Mouse (Mus musculus): ENCODE data around the gene Tbc1d10a. TPM values are rescaled to one million over a fixed set of nuclear protein-coding genes. Genes with fewer than 3 reads are reported as not detected.

Tbc1d10a gene
- 10 to 100 TPM; 35.3 to 36.6 TPM for total RNA-seq (2021)
- long read RNA-seq, experiment 1, transcript Tbc1d10a-201 (9 exons, 1,957 nt) = major isoform, 52 of 58 reads
- long read RNA-seq, experiment 1, partial matches to known transcripts = 3 of 58 reads
- long read RNA-seq, experiment 1, other reads (novel, unspliced or antisense) = 3 of 58 reads
- long read RNA-seq, experiment 2, transcript Tbc1d10a-201 (9 exons, 1,957 nt) = major isoform, 29 of 41 reads
- long read RNA-seq, experiment 2, partial matches to known transcripts = 4 of 41 reads
- long read RNA-seq, experiment 2, other reads (novel, unspliced or antisense) = 8 of 41 reads

DNA sequence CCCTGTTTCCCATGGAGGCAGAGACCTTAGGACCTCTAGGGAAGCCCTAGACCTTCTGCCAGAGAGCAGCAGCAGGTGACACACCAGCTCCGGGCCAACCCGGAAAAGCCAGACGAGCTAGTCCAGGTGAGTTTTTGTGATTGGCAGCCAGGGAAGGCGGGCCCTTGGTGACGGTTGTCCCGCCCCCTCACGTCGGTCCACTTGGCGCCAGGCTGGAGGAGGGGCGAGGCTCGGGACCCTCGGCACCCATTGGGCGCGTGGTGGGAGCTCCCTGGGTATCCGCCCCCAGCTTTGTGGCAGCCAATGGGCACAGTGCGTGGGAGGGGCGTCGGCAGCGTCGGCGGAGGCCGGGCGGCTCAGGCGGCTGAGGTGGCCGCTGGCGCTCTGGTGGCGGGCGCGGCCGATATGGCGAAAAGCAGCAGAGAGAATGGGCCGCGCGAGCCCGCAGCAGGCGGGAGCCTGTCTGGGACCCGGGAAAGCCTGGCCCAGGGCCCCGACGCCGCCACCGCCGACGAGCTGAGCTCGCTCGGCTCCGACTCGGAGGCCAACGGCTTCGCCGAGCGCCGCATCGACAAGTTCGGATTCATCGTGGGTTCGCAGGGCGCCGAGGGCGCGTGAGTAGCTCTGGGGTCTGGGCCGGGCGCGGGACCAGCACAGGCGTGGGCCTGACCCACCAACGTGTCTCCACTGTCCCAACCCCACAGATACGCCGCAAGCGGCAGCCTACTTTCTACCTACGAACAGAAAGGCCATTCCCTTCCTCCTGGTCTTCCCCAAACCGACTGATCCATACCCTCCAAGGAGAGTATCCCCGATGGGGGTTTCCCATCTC is at the start of gene Tbc1d10a:
TSS of gene Tbc1d10a (plus strand) at position 304 of the 832 bp plus-strand sequence.
- peak; percentile 97 to 99 for DNase-seq (ENCODE audit: extremely low spot score in 1 of 2, low spot score in 2 of 2)
- intact Hi-C loops (cut with DNase I) = loop anchor here (1.0 kb wide), 1 partner anchor 51 kb away; the partner anchor contains the start of gene Rnf215

DNA sequence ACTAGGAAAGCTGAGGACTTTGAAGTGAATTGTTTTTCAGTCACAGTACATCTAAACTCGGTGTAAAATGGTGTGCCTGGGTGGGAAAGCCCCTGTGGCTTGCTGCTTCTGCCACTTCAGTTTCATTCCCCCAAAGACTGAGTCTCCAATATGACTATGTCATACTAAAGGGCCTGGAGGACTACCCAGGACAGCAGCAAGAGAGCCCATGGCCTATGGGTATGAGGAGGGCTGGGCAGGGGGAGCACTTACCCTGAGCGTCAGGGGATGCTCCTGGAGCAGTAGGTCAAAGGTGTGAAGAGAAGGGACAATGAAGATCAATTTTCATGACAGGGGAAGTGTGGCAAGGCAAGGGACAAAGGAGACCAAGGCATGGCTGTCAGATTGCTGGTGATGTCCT is 47.6 kb upstream of the Tbc1d10a start:
- TF ChIP-seq CTCF (IDR thresholded peaks at IDR 0.05) = no peak
- intact Hi-C loops (cut with DNase I) = loop anchor here (5.0 kb wide), 1 partner anchor 283 kb away; no protein-coding TSS in a partner anchor

More for the DNA sequence above, at the start of gene Tbc1d10a:
- Histone ChIP-seq H3K27ac (peak within 1 kb of the TSS; percentile 94), H3K4me3 (peak within 1 kb of the TSS; percentile 85)
- TF ChIP-seq CTCF (IDR thresholded peaks at IDR 0.05) = no peak; the same call in 1 of the 2 replicates

DNA sequence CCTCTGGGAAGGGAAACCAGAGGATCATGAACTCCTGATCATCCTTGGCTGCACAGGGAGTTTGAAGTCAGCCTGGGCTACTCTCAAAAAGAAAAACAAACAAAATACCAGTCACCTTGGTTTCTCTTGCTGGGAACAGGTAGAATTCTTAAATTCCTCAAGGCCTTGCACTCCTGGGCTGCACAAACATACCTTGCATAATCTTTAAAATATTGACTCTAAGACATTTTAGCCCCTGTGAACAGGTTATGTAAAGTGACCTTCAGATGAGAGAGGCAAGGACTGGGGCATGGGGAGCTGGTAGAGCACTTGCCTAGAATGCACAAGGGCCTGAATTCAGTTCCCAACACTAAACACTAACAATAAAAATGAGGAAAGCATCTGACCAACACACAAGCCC is 45.1 kb upstream of the Tbc1d10a start:
- no peak for DNase-seq (ENCODE audit: extremely low spot score in 1 of 2, low spot score in 2 of 2)
- no peak for TF ChIP-seq CTCF (IDR thresholded peaks at IDR 0.05)
- H3K4me3 ChIP-seq = no peak overlapping the region
- intact Hi-C loops (cut with DNase I) = no loop called here
- no peak overlapping the region for H3K27ac ChIP-seq

More for the DNA sequence above, 47.6 kb upstream of the Tbc1d10a start:
- no peak for DNase-seq (ENCODE audit: extremely low spot score in 1 of 2, low spot score in 2 of 2)
- Histone ChIP-seq H3K4me3 (no peak overlapping the region), H3K27ac (no peak overlapping the region)

DNA sequence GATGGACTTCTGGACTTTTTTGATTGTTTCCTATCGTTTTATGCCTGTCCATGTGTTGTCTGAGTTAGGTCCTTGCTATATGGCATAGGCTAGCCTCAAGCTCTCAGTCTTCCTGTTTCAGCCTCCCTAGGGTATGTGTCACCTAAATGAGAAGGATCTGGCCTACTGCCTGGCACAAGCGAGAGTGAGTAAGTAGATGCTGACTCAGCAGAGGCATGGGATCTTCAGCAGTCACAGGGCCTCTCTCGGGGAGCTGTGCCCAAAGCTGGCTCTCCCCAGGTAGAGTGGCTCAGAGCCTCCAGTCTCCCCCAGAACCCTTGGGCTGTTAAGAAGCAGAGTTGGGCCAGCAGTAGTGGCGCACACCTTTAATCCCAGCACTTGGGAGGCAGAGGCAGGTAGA is 44.2 kb upstream of the Tbc1d10a start:
- no peak for TF ChIP-seq CTCF (IDR thresholded peaks at IDR 0.05)
- DNase-seq (ENCODE audit: extremely low spot score in 1 of 2, low spot score in 2 of 2) = no peak
- Histone ChIP-seq H3K4me3 (no peak overlapping the region), H3K27ac (no peak overlapping the region)
- intact Hi-C loops (cut with DNase I) = no loop called here

DNA sequence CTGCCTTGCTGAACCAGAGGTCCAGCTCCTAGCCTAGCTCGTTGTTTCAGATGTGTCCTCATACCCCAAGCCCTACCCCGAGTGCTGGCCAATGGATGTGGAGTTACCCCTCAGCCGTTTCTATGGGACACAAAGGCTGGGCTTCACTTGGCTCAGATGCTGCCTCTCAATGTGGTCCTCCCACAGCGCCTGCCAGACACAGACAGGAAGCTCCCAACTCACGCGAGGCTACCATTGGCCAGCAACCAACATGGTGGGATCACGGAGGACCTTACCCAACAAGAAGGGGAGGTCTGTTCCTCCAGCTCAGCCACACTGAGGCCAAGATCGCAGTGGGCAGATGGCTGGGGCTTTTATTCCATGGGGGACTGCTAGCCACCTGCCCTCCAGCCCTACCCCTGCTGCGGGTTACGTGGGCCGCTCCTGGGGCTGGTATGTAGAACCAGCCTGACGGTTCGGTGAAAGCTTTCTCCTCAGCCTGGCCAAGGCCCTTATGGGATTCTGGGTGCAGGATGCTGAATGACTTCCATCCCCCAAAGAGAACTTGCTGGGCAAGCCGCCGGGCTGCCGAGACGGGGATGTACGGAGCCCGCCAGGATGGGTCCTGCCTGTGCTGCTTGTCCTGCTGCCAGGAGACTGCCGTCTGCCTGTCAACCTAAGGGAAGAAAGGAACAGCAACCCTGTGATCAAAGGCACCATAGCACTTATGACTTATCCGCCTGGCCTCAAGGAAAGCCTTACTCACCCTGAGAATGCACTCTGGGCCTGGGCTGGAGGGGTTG is 43.1 kb upstream of the Tbc1d10a start:
- intact Hi-C loops (cut with DNase I) = no loop called here

DNA sequence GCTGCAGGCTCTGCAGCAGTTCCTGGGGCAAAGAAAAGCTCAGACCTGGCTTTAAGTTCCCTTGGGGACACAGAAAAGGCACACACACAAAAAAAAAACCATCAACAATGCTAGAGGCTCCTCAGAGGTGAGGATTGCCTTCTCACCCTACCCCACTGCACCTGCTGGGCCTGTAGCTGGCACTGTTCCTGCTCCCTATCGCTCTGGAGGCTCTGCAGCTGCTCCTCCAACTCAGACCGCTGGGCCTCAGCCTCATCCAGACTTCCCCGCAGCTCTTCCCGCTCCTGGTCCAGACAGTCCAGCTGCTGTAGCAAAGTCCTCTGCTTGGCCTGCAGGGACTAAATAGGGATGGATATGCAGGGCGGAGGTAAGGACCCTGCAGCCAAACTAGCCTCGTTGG is 40.2 kb upstream of the Tbc1d10a start:
- intact Hi-C loops (cut with DNase I) = no loop called here
- H3K4me3 ChIP-seq = no peak overlapping the region
- TF ChIP-seq CTCF (IDR thresholded peaks at IDR 0.05) = no peak
- DNase-seq (ENCODE audit: extremely low spot score in 1 of 2, low spot score in 2 of 2) = no peak
- no peak overlapping the region for H3K27ac ChIP-seq

More for the DNA sequence above, 43.1 kb upstream of the Tbc1d10a start:
- Histone ChIP-seq H3K4me3 (no peak overlapping the region), H3K27ac (no peak overlapping the region)
- no peak for TF ChIP-seq CTCF (IDR thresholded peaks at IDR 0.05)
- no peak for DNase-seq (ENCODE audit: extremely low spot score in 1 of 2, low spot score in 2 of 2)

DNA sequence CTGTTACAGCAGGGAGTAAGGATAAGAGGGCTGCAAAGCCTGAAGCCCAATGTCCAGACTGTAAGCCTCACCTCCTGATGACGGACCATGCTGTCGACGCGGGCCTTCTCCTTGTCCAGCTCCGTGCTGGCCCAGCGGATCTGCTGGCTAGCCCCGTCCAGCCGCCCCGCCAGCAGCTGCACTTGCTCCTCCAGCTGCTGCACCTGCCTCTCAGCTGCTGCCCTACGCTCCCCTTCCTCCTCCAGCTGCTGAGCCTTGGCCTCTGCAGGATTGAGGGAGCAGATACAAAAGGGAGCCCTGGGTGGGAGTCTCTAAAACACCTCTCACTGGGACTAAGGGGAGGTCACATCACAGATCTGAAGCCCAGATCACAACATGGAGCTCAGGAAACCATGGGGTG is 39.5 kb upstream of the Tbc1d10a start:
- H3K27ac ChIP-seq = no peak overlapping the region
- H3K4me3 ChIP-seq = no peak overlapping the region
- TF ChIP-seq CTCF (IDR thresholded peaks at IDR 0.05) = no peak
- no peak for DNase-seq (ENCODE audit: extremely low spot score in 1 of 2, low spot score in 2 of 2)
- intact Hi-C loops (cut with DNase I) = no loop called here

DNA sequence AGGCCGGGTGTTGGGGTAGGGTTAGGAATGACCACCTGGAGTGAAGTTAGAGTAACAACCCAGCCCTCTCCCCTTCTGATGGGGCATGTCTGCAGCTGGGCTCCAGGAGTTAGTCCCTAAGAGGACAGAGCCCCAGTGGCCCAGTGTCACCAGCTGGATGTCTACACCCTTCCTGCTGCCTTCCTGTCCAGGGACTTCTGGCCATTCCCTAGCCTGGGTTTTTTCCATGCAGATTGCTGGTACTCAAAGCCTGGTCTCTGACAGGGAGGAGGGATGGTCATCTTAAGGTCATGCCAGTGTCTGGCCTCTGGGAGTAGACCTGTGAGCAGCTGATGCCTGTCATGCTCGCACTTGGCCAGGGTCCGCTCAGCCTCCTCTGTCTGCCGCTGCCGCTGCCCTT is 38.5 kb upstream of the Tbc1d10a start:
- intact Hi-C loops (cut with DNase I) = no loop called here

DNA sequence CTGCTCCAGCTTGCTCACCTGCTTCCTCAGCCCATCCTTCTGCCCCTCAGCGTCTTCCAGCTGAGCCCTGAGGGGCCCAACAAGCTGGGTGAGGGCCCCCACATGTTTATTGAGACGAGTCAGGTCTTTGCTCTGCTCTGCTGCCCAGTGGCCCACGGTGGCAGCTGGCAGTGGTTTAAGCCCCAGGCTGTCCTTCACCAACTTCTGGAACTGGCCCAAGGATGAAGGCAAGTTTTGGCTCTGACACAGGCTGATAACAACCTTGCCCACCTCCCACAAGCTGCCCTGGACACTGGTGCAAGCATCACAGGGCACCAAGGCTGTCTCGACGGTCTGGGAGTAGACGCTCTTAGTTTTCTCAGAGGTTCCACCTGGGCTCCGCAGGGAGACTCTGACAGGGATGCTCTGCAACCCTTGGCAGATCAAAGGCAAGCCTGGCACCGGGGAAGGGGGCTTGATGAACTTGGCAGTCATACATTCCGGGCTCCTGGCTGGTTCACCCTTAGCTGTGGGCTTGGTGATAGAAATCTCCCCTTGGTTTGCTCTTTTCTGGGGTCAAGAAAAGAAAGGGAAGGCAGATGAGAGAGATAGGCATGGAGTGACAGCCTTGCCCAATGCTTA is 37.9 kb upstream of the Tbc1d10a start:
- Histone ChIP-seq H3K27ac (no peak overlapping the region), H3K4me3 (no peak overlapping the region)
- DNase-seq (ENCODE audit: extremely low spot score in 1 of 2, low spot score in 2 of 2) = no peak
- no peak for TF ChIP-seq CTCF (IDR thresholded peaks at IDR 0.05)
- intact Hi-C loops (cut with DNase I) = no loop called here

More for the DNA sequence above, 38.5 kb upstream of the Tbc1d10a start:
- Histone ChIP-seq H3K27ac (no peak overlapping the region), H3K4me3 (no peak overlapping the region)
- no peak for TF ChIP-seq CTCF (IDR thresholded peaks at IDR 0.05)
- no peak for DNase-seq (ENCODE audit: extremely low spot score in 1 of 2, low spot score in 2 of 2)

DNA sequence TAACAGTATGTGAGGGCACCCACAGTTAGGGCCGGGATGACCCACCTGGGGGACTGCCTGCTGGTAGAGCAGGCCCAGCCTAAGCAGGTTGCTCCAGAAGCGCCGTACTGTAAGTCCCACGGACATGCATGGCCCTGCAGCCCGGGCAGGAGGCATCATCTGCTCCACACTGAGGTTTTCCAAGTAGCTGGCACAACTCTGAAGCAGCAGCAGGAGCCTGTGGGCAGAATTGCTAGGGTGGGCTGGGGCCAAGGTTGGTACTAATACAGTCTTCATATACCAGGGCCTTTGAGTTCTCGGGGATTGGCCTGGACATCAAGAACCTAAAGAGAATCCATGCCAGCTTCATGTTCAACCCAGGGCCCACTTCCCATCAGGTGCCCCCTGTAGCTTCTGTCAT is 36.7 kb upstream of the Tbc1d10a start:
- no peak for TF ChIP-seq CTCF (IDR thresholded peaks at IDR 0.05)
- Histone ChIP-seq H3K27ac (no peak overlapping the region), H3K4me3 (no peak overlapping the region)
- DNase-seq (ENCODE audit: extremely low spot score in 1 of 2, low spot score in 2 of 2) = no peak
- intact Hi-C loops (cut with DNase I) = no loop called here

DNA sequence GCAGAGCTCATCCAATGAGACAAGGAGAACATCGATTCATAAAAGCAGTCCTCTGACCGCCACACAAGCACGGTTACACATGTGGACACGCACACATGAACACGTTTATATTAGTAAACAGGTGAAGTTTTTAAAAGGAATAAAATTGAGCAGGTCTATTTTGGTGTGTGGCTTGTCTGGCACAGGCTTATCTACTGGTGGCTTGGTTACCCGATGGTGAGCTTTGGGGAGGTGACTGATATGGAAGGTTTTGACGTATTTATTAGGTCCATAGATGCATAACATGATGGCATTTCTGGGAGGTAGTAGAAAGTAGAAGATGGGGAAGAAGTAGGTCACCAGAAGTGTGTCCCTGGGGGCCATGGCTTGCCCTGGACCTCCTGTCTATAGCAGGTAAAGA is 32.9 kb upstream of the Tbc1d10a start:
- Histone ChIP-seq H3K27ac (no peak overlapping the region), H3K4me3 (no peak overlapping the region)
- TF ChIP-seq CTCF (IDR thresholded peaks at IDR 0.05) = no peak
- intact Hi-C loops (cut with DNase I) = no loop called here
- DNase-seq (ENCODE audit: extremely low spot score in 1 of 2, low spot score in 2 of 2) = no peak

All from left cerebral cortex, adult 2 months (tissue).